Mouse (Mus musculus) cerebellum, adult 9-10 months (tissue): ENCODE measurements around the gene Rad51b.

Experiments
- DNase-seq: peaks from one replicate; pipeline ENCODE4 v3.0.0; 2022

Gene Rad51b

DNA sequence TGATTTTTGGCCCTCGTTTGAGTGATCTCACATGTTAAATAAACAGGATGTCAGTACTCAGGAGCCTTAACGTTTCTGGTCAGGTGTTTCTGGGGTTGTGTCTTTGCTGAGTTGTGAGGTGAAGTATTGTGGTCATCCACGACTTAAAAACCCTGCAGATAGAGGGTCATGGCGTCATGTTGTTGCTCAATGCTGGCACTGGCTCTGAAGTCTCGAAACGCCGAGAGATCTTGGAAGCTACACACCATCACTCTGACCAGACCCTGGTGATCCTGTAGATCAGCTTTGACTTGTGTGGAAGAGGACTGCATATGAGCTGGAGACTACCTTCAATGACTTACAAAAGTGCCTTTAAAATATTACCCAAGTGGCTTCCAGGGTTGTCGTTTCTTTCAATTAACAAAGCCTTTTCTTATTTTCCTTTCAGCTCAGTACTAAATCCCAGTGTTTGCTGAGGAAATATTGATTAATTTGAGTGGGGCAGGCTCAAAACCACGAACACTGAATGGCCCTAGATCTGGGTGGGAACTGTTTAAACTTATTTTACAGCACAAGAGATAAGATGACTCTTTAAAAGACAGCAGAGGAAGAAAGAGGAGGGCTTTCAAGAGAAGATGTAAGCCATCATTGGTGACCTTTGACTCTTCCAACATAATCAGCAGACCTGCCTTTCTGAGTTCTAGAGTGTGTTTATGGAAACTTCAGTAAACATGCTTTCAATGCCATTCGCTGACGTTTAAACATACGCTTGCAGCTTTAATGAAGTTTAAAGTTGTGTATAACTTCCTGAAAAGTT is 144.3 kb downstream of the Rad51b start:
- no peak for DNase-seq

- DNase-seq = no peak
These were observed 145.0 kb downstream of the Rad51b start for GRCm38 (mm10) chr12:79442126-79442525.

DNA sequence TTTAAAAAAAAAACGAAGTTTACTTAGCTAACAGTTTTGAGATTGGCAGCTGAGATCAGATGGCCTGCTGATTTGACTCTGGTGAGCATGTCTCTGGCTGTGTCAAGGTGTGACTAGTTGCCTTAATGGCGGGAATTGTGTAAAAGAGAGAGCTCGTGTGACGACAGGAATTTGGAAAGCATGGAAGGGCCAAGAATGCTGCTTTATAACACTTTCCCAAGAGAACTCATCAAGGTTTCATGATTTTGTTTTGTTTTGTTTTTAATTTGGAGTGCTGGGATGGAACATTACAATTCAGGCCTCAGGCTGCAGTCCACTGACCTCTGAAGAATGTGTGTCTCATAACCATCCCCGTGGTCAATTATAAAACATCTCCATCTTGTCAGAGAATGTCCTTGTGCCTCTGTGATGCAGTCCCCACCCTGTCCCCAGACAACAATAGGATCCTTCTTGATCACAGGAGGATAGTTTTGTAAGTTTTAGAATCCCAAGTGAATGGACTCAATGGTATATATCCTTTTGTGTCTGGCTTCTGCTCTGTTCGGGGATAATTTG is 145.8 kb downstream of the Rad51b start:
- no peak for DNase-seq

- DNase-seq = no peak
These were observed 147.6 kb downstream of the Rad51b start for GRCm38 (mm10) chr12:79444646-79445045.

DNA sequence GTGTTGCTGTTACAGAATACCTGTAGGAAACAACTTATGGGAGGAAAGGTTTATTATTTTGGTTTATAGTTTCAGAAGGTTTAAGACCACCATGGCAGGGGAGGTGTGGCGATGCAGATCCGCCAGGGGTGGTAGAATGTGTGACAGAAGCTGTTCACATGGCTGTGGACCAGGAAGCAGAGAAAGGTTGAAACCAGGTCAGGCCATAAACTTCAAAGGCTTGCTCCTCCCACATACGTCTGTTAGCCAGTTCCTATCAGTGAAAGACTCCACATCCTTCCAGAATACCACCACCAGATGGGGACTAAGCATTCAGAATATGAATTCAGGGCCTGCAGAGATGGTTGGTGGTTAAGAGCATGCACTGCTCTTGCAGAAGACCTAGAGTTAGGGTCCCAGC is 150.0 kb downstream of the Rad51b start:
- DNase-seq = no peak

DNA sequence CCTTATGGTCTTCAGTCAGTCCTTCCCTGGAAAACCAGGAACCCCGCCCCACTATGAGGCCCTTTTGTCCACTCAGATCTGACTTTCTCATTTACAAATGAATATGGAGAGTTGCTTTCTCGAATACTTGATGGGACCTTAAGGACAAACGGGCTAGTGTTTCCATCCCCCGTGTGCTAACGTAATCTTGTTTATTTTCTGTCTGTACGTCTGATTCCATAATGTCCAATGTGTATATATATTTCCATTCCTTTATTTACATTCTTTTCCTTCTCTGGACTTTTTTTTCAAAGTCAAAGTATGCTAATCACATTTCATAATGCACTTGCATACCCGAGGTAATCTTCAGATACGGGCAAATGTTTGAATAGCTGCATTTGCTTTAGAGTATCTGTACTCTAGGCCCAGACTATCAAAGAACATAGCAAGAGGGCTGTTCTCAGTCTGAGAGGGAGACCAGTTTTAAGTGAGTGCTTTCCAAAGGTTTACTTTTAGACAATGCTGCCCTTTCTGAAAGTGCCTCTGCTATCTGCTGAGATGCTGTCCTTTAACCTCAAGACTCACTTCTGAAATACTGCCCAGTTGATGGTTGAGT is 152.8 kb downstream of the Rad51b start:
- no peak for DNase-seq

- DNase-seq = no peak
These were observed 155.8 kb downstream of the Rad51b start for GRCm38 (mm10) chr12:79452882-79453281.

DNA sequence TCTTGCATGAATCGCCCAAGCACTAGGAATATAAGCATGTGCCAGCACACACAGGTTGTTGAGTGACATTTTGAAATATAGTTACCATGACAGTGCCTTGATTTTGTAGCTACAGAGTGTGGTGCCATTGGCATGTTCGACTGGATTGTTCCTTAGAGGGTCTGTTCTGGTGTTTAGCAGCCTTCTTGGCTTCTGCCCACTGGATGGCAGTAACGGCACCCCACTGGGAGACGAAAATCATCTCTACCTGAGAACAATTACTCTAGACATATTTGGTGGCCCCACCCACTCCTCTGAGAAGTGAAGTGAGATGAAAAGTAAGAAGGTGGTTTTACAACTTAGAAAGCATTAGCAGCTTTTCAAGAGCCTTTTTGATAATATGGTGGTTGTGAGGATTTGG is 156.9 kb downstream of the Rad51b start:
- DNase-seq = no peak

GRCm38 (mm10) chr12:79455061-79455847 is 158.2 kb downstream of the Rad51b start:
- DNase-seq = no peak

- DNase-seq = no peak
These were observed 158.7 kb downstream of the Rad51b start for GRCm38 (mm10) chr12:79455848-79456164.

GRCm38 (mm10) chr12:79456251-79456650 is 159.2 kb downstream of the Rad51b start:
- DNase-seq = no peak

DNA sequence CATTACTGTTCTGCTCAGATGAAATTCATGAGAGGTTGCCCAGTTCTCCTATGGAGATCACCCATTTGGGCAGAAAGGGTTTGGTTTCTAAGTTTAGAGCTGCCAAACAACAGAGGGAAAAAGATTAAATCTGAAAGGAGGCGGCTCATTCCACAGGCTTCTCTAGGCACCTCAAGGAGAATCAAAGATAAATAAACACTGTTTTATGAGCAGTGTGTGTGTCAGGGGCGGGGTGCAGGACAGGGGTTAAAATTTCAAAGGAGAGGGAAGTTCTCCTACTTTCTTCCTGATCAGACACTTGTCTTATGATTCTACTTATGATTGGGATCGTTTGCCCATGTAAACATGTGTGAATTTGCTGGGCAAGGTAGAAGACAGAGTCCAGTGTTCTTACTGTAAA is 166.3 kb downstream of the Rad51b start:
- no peak for DNase-seq

GRCm38 (mm10) chr12:79470113-79470512 is 173.0 kb downstream of the Rad51b start:
- no peak for DNase-seq

DNA sequence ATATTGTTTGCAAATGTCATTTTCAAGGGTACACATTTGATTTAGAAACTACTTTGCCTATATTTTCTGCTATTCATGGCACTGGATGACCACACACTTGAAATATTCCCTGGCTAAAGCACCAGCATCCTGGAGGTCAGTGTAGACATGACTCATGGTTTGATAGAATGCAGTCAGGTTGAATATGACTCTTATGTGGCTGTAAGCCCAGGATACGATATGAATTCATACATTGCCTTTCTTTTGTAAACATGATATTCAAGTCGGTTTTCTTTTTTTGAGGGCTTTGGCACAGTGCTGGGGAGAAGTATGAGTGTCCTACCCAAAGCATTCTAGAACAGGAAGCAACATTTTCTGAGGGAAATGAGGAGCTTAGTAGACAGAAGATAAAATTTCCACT is 174.8 kb downstream of the Rad51b start:
- DNase-seq = no peak

DNA sequence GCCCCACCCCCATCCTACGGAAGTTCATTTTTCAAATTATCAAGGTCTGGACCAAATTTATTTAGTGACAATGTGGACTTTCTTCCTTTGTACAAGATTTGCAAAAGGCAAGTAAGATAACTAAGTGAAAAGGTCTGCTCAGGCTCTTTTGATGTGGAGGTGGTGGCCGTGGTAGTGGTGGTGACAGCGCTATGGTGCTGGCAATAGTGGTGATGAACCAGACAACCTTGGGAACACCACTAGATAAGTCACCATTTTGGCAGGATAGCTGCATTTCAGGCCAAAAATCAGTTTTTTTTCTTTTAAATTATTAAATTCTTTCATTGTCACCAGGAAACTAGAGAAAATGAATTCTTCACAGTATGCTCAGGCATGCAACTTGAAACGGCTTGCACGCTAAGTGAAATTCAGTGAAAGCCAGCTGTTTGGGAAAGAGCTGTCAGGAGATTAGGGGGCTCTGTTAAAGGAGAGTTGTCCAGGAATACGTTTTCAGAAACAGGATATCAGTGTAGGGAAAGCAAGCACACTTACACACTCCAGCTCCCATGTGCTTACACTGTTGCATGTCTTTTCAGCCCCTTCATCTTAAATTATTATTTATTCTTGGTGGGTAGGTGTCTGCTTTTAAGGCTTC is 179.4 kb downstream of the Rad51b start:
- no peak for DNase-seq

DNA sequence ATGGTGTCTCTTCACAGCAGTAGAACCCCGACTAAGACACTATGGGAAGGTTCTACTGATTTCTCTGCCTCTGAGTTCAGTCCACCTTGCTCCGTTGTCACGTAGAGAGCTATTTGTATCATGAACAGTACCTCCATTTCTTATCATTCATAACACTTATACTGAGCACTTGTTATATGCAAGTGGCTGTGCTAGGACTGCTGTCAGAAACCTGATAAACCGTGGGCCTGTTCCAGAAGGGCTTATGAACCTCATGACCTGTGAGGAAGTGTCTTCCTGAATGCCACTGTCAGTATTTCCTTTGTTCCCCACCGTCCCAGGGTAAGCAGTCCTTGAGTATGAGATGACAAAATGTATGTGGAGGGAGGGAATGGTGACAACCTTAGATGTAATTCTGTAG is 181.7 kb downstream of the Rad51b start:
- DNase-seq = no peak

DNA sequence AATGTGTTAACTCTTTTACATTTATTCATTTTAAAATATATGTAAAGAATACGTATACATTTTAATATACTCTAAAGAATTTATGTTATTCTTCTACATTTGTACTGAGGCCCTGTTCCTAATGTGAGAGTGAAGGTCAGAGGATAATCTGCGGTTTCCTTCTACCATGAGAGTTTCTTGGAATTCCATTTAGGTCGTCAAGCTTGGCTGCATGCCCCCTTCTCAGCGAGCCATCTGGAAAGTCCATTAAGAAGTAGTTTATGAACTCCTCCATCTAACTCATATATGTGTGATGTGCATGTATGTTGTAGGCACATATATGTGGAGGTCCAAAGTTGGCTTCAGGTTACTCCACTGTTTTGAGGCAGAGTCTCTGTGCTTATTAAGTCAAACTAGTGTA is 188.4 kb downstream of the Rad51b start:
- DNase-seq = no peak

GRCm38 (mm10) chr12:79488590-79489242 is 191.6 kb downstream of the Rad51b start:
- DNase-seq = no peak

- DNase-seq = no peak
These were observed 193.5 kb downstream of the Rad51b start for GRCm38 (mm10) chr12:79490626-79491025.

DNA sequence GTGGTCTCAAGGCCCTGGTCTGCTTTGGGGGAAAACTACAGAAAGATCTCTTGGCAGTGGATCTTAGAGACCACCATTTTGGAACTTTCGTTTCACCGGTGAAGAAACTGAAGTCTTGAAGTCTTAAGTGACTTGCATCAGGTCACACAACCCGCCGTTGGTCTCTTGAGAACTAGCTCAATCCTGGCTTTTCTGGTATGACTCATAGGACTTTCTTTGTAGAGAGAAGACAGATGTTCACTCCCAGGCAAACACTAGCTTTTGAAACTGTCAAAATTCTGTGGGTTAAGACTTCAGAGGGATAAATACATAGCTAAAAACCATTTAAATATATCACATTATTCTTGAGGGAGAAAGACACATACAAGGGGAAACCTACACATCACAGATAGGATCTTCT is 195.1 kb downstream of the Rad51b start:
- DNase-seq = no peak

GRCm38 (mm10) chr12:79492613-79493012 is 195.5 kb downstream of the Rad51b start:
- DNase-seq = no peak

DNA sequence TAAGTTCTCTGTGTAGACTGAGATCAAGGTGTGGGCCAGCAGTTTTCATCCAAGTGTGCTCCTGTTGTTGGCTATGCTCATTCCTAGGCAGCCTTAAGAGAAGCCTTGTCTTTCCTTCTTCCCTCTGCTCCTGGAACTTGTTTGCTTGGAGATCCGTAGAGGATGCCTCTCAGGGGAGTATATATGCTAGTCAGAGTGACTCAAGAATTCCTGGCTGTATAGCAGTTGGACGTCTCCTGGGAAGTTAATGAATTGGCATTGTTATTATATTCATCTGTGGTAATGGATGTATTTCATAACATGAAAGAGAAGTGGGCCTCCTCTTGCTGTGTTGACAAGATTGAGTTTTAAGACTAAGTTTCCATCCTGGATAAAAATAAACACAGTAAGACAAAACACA is 196.4 kb downstream of the Rad51b start:
- no peak for DNase-seq

DNA sequence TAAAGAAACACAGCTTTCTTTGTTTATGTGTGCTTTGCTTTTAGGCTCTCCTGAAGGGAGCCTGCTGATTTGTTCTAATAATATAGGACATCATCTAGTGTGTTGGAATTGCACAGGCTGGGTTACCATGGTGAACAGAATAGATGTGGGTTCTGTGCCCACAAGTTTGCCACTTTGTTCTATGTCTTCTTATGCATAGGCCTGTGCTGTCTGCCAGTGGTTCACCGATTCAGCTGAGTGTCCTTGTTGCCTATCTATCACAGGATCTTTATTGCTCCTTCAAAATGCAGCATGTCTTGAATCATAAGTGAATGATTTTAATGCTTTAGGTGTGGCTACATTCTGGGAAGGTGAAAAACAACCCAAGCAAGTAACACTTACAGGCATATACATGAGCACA is 201.2 kb downstream of the Rad51b start:
- no peak for DNase-seq
